Mouse (Mus musculus) stomach, embryonic 16.5 days (tissue): ENCODE data around the gene Tmem139. TPM values are rescaled to one million over a fixed set of nuclear protein-coding genes. Genes with fewer than 3 reads are reported as not detected.

ENCODE experiments used
- ATAC-seq: fragments of 200-750 bp; cut with Nextera tagmentation; 2 replicates; pipeline ENCODE4 v1.8.0; 2017; ENCODE audit warnings: moderate number of reproducible peaks, moderate TSS enrichment; ENCODE audit not compliant: insufficient read depth, low FRiP score
- H3K27ac ChIP-seq: fragments of 300-500 bp; sonication (generic); 2 replicates; pipeline ENCODE4 v1.5.1; 2014; ENCODE audit warnings: low read length
- H3K27me3 ChIP-seq: fragments of 300-500 bp; sonication (generic); 2 replicates; pipeline ENCODE4 v1.6.1; 2014; ENCODE audit warnings: low read length, control low read depth, mixed read lengths; ENCODE audit not compliant: control insufficient read depth, insufficient read depth
- H3K36me3 ChIP-seq: fragments of 300-500 bp; sonication (generic); 2 replicates; pipeline ENCODE4 v1.6.1; 2014; ENCODE audit warnings: low read length; ENCODE audit not compliant: control insufficient read depth, insufficient read depth
- H3K4me1 ChIP-seq: fragments of 300-500 bp; sonication (generic); 2 replicates; pipeline ENCODE4 v1.6.1; 2014; ENCODE audit warnings: low read length, control low read depth, mixed read lengths; ENCODE audit not compliant: control insufficient read depth, insufficient read depth
- H3K4me2 ChIP-seq: fragments of 300-500 bp; sonication (generic); 2 replicates; pipeline ENCODE4 v1.6.1; 2014; ENCODE audit warnings: low read depth, low read length, mixed read lengths
- H3K4me3 ChIP-seq: fragments of 300-500 bp; sonication (generic); replicated peaks from 2 replicates; pipeline ENCODE4 v1.5.1; 2014; ENCODE audit warnings: mild to moderate bottlenecking, low read length
- H3K9ac ChIP-seq: fragments of 300-500 bp; sonication (generic); 2 replicates; pipeline ENCODE4 v1.6.1; 2014; ENCODE audit warnings: low read length
- H3K9me3 ChIP-seq: fragments of 300-500 bp; sonication (generic); replicated peaks from 2 replicates; pipeline ENCODE4 v1.6.1; 2016; ENCODE audit warnings: low read length, control low read depth; ENCODE audit not compliant: control insufficient read depth
- WGBS: fragments of 180-500 bp; shearing (Covaris S2); extraction: QIAGEN DNeasy Blood & Tissue Kit; methylation state at CpG from one replicate; pipeline ENCODE4 v1.1.7; 2014; 5-methylcytosine and 5-hydroxymethylcytosine counted together
- polyA plus RNA-seq: library from polyadenylated mRNA; unstranded; fragments of >200 nt; fragmentation: Nextera tagmentation; extraction: Ambion mirVana; gene quantifications from 2 replicates; pipeline ENCODE4 v1.2.1, GENCODE M21; 2015

Gene Tmem139
- polyA plus RNA-seq, 1 experiment from 2014 or later: 6.3 TPM

DNA sequence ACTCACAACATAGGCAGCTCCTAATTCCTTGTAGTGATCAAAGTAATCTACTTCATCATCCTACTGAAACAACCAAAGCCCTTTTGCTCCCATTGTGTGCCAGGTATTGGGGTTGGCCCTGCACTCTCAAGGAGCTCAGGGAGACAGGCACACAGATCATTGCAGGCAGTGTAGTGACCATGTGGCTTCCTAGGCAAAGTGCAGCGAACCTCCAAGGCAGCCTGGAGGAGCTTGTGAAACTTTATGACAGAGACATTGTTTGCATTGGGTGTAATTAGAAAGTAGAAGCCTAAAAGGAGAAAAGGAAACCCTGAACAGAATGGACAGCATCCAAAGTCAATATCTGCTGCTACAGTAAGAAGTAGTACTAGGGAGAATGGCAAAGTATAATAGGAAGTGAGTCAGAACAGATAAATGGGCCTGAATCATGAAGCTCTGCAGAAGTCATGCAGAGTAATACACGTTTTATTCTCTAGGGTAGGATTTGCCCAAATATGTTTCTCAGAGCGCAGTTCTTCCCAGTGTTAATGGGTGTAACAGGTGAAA, 33.9 kb downstream of the Tmem139 start:
- Histone ChIP-seq H3K4me2 (no peak overlapping the region), H3K9me3 (no peaks in the 10 kb centered on the region), H3K4me1 (no peaks in the 10 kb centered on the region), H3K36me3 (no peaks in the 10 kb centered on the region), H3K27me3 (no peaks in the 10 kb centered on the region), H3K4me3 (no peak overlapping the region), H3K27ac (no peak overlapping the region), H3K9ac (no peak overlapping the region)
- 57% methylated on average over 3 of the region's 3 CpGs for WGBS
- no peak for ATAC-seq

GRCm38 (mm10) chr6:42299362-42299761, 37.6 kb downstream of the Tmem139 start:
- Histone ChIP-seq H3K9me3 (no peaks in the 10 kb centered on the region), H3K27me3 (no peaks in the 10 kb centered on the region), H3K36me3 (no peaks in the 10 kb centered on the region), H3K27ac (no peak overlapping the region), H3K4me2 (no peak overlapping the region), H3K9ac (no peak overlapping the region), H3K4me1 (no peaks in the 10 kb centered on the region), H3K4me3 (no peak overlapping the region)
- no peak for ATAC-seq
- 80% methylated on average over 5 of the region's 5 CpGs for WGBS

DNA sequence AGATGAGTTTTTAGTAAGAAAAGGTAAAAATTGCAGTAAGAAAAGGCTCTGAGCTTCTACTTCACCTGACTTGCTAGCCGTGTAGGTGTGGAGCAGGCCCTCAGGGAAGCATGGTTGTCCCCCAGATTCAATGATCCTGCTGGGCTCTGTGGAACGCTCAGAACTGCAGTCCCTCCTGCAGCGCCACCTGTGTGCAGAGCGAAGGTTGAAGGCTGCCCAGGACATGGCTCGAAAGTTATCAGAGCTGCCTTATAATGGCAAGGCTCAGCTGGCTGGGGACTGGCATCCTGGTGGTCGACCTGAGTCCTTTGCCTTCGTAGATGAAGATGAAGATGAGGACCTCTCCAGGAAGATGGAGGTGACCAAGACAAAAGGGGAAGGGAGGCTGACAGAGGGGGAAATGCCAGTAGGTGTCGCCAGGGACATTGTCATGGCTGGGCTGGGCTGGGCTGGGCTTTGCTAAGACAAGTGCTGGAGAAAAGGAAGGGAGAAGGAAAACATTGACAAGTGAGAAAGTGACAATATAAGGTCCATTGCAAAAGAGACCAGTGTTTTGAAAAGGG, 48.1 kb downstream of the Tmem139 start:
- Histone ChIP-seq H3K36me3 (no peaks in the 10 kb centered on the region), H3K9me3 (no peaks in the 10 kb centered on the region), H3K4me2 (no peak overlapping the region), H3K4me3 (no peak overlapping the region), H3K9ac (no peak overlapping the region), H3K4me1 (no peaks in the 10 kb centered on the region), H3K27me3 (no peaks in the 10 kb centered on the region), H3K27ac (no peak overlapping the region)
- no peak for ATAC-seq
- 41% methylated on average over 8 of the region's 8 CpGs for WGBS

DNA sequence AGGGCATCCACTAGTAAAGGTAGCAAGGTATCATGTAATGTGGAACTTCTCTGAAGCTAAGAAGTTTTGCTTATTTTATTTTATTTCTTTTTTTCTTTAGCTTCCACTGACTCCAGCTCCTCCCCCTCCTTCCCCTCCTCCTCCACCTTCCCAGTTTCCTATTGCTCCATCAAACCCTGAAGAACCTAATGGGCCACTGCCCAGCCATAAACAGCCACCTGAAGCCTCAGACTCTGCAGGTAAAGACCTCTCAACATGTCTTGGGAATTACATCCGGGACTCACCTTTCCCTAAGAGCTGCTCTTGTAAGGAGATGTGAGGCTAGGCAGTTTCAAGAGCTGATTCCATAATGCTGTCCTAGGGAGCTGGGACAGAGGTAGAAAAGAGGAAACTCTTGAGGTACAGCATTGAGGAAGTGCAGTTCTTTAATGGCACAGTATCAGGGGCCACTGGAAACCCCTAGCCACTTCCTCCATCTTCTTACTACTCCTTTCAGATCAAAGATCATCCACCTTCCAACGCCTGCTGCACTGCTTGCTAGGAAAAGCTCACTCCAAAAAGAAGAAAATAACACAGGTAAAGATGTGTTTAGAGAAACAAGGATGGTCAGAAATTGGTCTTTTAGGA, 48.8 kb downstream of the Tmem139 start:
- Histone ChIP-seq H3K9ac (no peak overlapping the region), H3K27me3 (no peaks in the 10 kb centered on the region), H3K4me2 (no peak overlapping the region), H3K4me3 (no peak overlapping the region), H3K4me1 (no peaks in the 10 kb centered on the region), H3K9me3 (no peaks in the 10 kb centered on the region), H3K27ac (no peak overlapping the region), H3K36me3 (no peaks in the 10 kb centered on the region)
- ATAC-seq: no peak
- WGBS: 79% methylated on average over 2 of the region's 2 CpGs

Other genes with a start within 250 kb of the Tmem139 start
- gene Sva, start 223.6 kb upstream of the Tmem139 start, polyA plus RNA-seq: not detected in 2 replicates
- not detected in 2 replicates for gene Tas2r139, start 121.0 kb upstream of the Tmem139 start, polyA plus RNA-seq
- not detected in 2 replicates for gene Tas2r144, start 46.6 kb upstream of the Tmem139 start, polyA plus RNA-seq
- 22.8 and 23.8 TPM in 2 replicates for gene Gstk1, start 16.0 kb upstream of the Tmem139 start, polyA plus RNA-seq
- 47.2 and 58.2 TPM in 2 replicates for gene Casp2, start 3.0 kb downstream of the Tmem139 start, polyA plus RNA-seq
- gene Clcn1, start 24.7 kb downstream of the Tmem139 start, polyA plus RNA-seq: 0.10 and 0.18 TPM in 2 replicates
- 0.29 and 0.32 TPM in 2 replicates for gene Fam131b, start 62.7 kb downstream of the Tmem139 start, polyA plus RNA-seq
- 99.0 and 107 TPM in 2 replicates for gene Zyx, start 87.7 kb downstream of the Tmem139 start, polyA plus RNA-seq
- gene Epha1, start 111.3 kb downstream of the Tmem139 start, polyA plus RNA-seq: 25.5 and 31.3 TPM in 2 replicates
- gene Tas2r143, start 138.3 kb downstream of the Tmem139 start, polyA plus RNA-seq: not detected in 2 replicates
- not detected in 2 replicates for gene Tas2r135, start 143.5 kb downstream of the Tmem139 start, polyA plus RNA-seq
- not detected in 2 replicates for gene Tas2r126, start 172.6 kb downstream of the Tmem139 start, polyA plus RNA-seq
- not detected in 2 replicates for gene Olfr458, start 203.2 kb downstream of the Tmem139 start, polyA plus RNA-seq
- not detected in 2 replicates for gene Olfr457, start 214.4 kb downstream of the Tmem139 start, polyA plus RNA-seq
- gene Olfr456, start 225.2 kb downstream of the Tmem139 start, polyA plus RNA-seq: not detected in 2 replicates